Mouse (Mus musculus) embryonic facial prominence, embryonic 11.5 days (tissue): ENCODE results near the gene Tmem168. TPM values are rescaled to one million over a fixed set of nuclear protein-coding genes. Genes with fewer than 3 reads are reported as not detected.

Source experiments
- ATAC-seq: fragments of 200-750 bp; cut with Nextera tagmentation; replicated peaks from 2 replicates; pipeline ENCODE4 v1.8.0; 2017; ENCODE audit warnings: low read depth; ENCODE audit not compliant: insufficient number of reproducible peaks, low FRiP score, low TSS enrichment
- DNase-seq: peaks from one replicate; pipeline ENCODE4 v3.0.0-alpha.2; 2015; ENCODE audit warnings: low spot score
- H3K27ac ChIP-seq: fragments of 300-500 bp; sonication (generic); replicated peaks from 2 replicates; pipeline ENCODE4 v1.5.1; 2014; ENCODE audit warnings: mild to moderate bottlenecking, low read depth, low read length, control low read depth
- H3K27me3 ChIP-seq: fragments of 300-500 bp; sonication (generic); 2 replicates; pipeline ENCODE4 v1.6.1; 2014; ENCODE audit warnings: mild to moderate bottlenecking, low read length, moderate library complexity, mixed read lengths; ENCODE audit not compliant: control insufficient read depth, insufficient read depth
- H3K36me3 ChIP-seq: fragments of 300-500 bp; sonication (generic); replicated peaks from 2 replicates; pipeline ENCODE4 v1.6.1; 2014; ENCODE audit warnings: low read depth, mild to moderate bottlenecking, low read length, moderate library complexity, mixed read lengths; ENCODE audit not compliant: control insufficient read depth, insufficient read depth
- H3K4me1 ChIP-seq: fragments of 300-500 bp; sonication (generic); 2 replicates; pipeline ENCODE4 v1.6.1; 2014; ENCODE audit warnings: low read length, mixed read lengths; ENCODE audit not compliant: control insufficient read depth, insufficient read depth
- H3K4me2 ChIP-seq: fragments of 300-500 bp; sonication (generic); 2 replicates; pipeline ENCODE4 v1.6.1; 2014; ENCODE audit warnings: low read depth, mild to moderate bottlenecking, control low read depth, low read length, moderate library complexity
- H3K4me3 ChIP-seq: fragments of 300-500 bp; sonication (generic); 2 replicates; pipeline ENCODE4 v1.5.1; 2014; ENCODE audit warnings: low read depth, low read length, control low read depth
- H3K9ac ChIP-seq: fragments of 300-500 bp; sonication (generic); replicated peaks from 2 replicates; pipeline ENCODE4 v1.6.1; 2014; ENCODE audit warnings: mild to moderate bottlenecking, control low read depth, low read length
- H3K9me3 ChIP-seq: fragments of 300-500 bp; sonication (generic); replicated peaks from 2 replicates; pipeline ENCODE4 v1.6.1; 2016; ENCODE audit warnings: mild to moderate bottlenecking, low read length, inconsistent platforms, mixed read lengths; ENCODE audit not compliant: control insufficient read depth
- WGBS: fragments of 180-500 bp; shearing (Covaris S2); extraction: QIAGEN DNeasy Blood & Tissue Kit; methylation state at CpG from one replicate; pipeline ENCODE4 v1.1.7; 2014; 5-methylcytosine and 5-hydroxymethylcytosine counted together
- polyA plus RNA-seq: library from polyadenylated mRNA; unstranded; fragments of >200 nt; fragmentation: Nextera tagmentation; extraction: Ambion mirVana; gene quantifications from 2 replicates; pipeline ENCODE4 v1.2.1, GENCODE M21; 2014

Gene Tmem168
- polyA plus RNA-seq, result 40.4 and 43.6 TPM in 2 replicates

DNA sequence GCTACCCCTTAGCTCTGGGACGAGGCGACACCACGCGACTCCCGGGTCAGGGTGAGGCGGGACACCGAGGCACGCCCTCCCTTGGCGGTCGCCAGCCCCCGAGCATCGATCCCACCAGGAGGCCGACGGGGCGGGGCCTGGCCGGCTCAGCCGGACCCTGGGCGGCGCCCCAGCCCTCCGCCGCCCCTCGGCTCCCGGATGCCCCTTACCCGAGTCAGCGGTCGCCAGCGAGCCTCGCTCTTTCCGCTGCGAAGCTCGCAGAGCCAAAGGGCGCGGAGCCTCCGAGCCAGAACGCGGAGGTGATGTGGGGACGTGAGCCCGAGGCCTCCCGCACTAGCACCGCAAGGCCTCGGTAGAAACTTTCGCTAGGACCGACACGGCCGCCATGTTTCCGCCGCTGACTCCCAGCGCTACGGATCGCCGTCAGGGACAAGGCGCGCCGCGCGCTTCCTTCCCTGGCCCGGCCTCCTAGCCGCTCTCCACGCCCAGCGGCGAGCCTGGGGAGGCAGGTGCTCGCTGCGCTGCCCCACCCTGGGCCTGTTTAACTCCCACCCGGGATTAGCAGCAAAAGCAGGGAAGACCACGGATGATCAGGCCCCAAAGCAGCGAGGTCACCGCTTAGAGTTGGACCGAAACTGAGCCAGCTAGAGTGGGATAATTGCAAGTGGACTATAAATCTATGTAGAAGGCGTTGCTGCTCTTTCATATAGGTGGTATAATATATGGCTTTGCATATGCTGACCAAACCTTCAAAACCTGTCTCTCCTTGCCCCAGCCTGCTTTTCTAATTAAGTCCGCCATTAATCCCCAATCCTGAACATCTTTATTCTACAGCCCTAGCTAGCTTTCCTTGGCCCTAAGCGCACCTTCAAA, at the start of gene Tmem168:
TSS of gene Tmem168 (minus strand) at position 480 of the 873 bp plus-strand sequence.
- Histone ChIP-seq H3K9ac (peak within 1 kb of the TSS; percentile 95), H3K36me3 (no peaks in the 10 kb centered on the region), H3K9me3 (no peaks in the 10 kb centered on the region), H3K4me1 (no peaks in the 10 kb centered on the region), H3K4me3 (peak within 1 kb of the TSS; percentile 77), H3K27me3 (no peaks in the 10 kb centered on the region), H3K27ac (peak within 1 kb of the TSS; percentile 91), H3K4me2 (peak within 1 kb of the TSS; percentile 64)
- DNase-seq, result peak; percentile 90
- peak; percentile 97 for ATAC-seq
- WGBS, result 3% methylated on average over 71 of the region's 71 CpGs

DNA sequence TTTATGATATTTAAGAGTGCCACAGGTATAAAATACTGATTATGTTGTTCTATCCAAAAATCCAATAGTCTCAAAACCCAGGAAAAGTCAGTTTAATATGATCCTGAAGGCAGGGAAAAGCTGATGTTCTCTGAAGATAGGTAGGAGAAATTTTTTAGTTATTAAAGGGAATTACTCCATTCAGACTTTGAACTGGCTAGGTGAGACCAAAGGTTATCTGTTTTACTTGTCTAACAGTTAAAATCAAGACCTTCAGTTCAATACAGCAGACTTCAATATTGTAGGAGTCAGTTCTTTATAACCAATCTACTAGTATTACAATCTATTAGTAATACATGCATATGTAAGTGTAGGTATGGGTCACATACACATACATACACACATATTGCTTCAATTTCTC, 46.2 kb upstream of the Tmem168 start:
- Histone ChIP-seq H3K4me1 (no peaks in the 10 kb centered on the region), H3K36me3 (no peaks in the 10 kb centered on the region), H3K27me3 (no peaks in the 10 kb centered on the region), H3K4me3 (no peak overlapping the region), H3K27ac (no peak overlapping the region), H3K4me2 (no peak overlapping the region), H3K9ac (no peak overlapping the region), H3K9me3 (no peaks in the 10 kb centered on the region)
- DNase-seq, result no peak
- no peak for ATAC-seq

- DNase-seq (no peak), ATAC-seq (no peak)
- H3K27me3 ChIP-seq, result no peaks in the 10 kb centered on the region
- WGBS, result 87% methylated on average over 3 of the region's 3 CpGs
- no peak overlapping the region for H3K4me3 ChIP-seq
- H3K9ac ChIP-seq, result no peak overlapping the region
- H3K4me2 ChIP-seq, result no peak overlapping the region
- H3K36me3 ChIP-seq, result no peaks in the 10 kb centered on the region
- no peak overlapping the region for H3K27ac ChIP-seq
- no peaks in the 10 kb centered on the region for H3K9me3 ChIP-seq
- H3K4me1 ChIP-seq, result no peaks in the 10 kb centered on the region
Observed at GRCm38 (mm10) chr6:13652284-13652683, 44.4 kb upstream of the Tmem168 start.

GRCm38 (mm10) chr6:13650854-13651253, 43.0 kb upstream of the Tmem168 start:
- WGBS, result 93% methylated on average over 3 of the region's 3 CpGs
- no peak overlapping the region for H3K4me2 ChIP-seq

DNA sequence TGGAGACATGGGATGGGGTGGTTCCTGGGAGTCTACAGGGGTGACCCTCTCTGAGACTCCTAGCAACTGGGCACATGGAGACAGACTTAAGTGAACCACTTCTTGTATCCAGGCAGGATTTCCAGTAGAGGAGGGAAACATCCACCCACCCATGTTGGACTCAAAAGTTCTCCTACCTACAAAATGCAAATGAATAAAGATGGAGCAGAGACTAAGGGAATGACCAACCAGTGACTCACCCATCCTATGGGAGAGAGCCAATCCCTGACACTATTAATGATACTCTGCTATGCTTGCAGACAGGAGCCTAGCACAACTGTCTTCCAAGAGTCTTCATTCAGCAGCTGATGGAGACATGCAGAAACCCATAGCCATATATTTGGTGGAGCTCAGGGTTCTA, 40.4 kb upstream of the Tmem168 start:
- H3K4me2 ChIP-seq, result no peak overlapping the region
- H3K9ac ChIP-seq, result no peak overlapping the region
- ATAC-seq, result no peak
- no peaks in the 10 kb centered on the region for H3K27me3 ChIP-seq
- H3K4me1 ChIP-seq, result no peaks in the 10 kb centered on the region
- H3K4me3 ChIP-seq, result no peak overlapping the region
- H3K36me3 ChIP-seq, result no peaks in the 10 kb centered on the region
- H3K9me3 ChIP-seq, result no peaks in the 10 kb centered on the region
- no peak overlapping the region for H3K27ac ChIP-seq
- DNase-seq, result no peak

More at GRCm38 (mm10) chr6:13650854-13651253, 43.0 kb upstream of the Tmem168 start:
- Histone ChIP-seq H3K36me3 (no peaks in the 10 kb centered on the region), H3K4me3 (no peak overlapping the region), H3K9ac (no peak overlapping the region), H3K9me3 (no peaks in the 10 kb centered on the region), H3K27ac (no peak overlapping the region), H3K4me1 (no peaks in the 10 kb centered on the region), H3K27me3 (no peaks in the 10 kb centered on the region)
- ATAC-seq (no peak), DNase-seq (no peak)

DNA sequence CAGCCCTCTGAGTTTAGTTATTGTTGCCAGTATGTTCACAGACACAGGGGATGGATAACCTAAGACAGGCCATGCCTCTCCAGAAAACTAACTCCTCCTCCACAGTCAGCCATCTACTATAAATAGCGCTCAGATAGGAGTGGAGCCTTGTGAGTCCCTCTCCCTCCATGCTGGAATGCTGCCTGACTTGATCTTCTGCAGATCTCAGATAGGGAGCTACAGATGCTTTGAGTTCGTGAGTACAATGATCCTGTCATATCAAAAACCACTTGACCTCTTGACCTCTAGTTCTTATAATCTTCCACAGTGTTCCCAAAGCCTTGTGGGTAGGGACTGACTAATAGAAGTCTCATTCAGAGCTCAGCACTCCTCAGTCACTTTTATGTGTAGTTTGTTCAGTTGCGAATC, 28.7 kb upstream of the Tmem168 start:
- Histone ChIP-seq H3K27ac (no peak overlapping the region), H3K27me3 (no peaks in the 10 kb centered on the region), H3K4me3 (no peak overlapping the region), H3K4me1 (no peaks in the 10 kb centered on the region), H3K9ac (no peak overlapping the region), H3K9me3 (no peaks in the 10 kb centered on the region), H3K36me3 (no peaks in the 10 kb centered on the region; the same call in 1 of the 2 replicates), H3K4me2 (no peak overlapping the region)
- peak; percentile 11 for DNase-seq
- no peak for ATAC-seq
- WGBS, result 70% methylated on average over 3 of the region's 3 CpGs

DNA sequence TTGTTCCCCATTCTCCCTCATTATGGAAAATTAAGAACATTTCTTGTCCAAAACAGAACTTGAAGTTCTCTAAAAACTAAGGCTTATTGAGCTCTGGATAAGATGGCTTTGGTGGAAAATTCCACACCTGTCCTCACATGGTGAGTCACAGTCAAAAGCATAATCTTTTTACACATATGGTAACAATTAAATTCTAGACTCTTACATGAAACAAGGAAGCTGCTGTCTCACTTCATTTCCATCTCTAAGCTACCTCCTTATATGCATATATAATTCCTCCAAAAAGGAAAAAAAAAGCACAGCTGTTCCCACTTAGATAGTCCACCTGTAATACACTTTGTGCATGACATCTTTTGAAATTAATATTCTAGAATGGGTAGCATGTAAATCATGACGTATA, 24.7 kb upstream of the Tmem168 start:
- 44% methylated on average over 1 of the region's 1 CpGs for WGBS
- DNase-seq (peak; percentile 58), ATAC-seq (no peak; the same call in 1 of the 2 replicates)
- no peak overlapping the region for H3K4me2 ChIP-seq
- no peaks in the 10 kb centered on the region for H3K27me3 ChIP-seq
- H3K9ac ChIP-seq, result no peak overlapping the region
- H3K9me3 ChIP-seq, result no peaks in the 10 kb centered on the region
- no peak overlapping the region for H3K4me3 ChIP-seq
- no peaks in the 10 kb centered on the region for H3K4me1 ChIP-seq
- H3K27ac ChIP-seq, result no peak overlapping the region
- H3K36me3 ChIP-seq, result no peaks in the 10 kb centered on the region; the same call in 1 of the 2 replicates

DNA sequence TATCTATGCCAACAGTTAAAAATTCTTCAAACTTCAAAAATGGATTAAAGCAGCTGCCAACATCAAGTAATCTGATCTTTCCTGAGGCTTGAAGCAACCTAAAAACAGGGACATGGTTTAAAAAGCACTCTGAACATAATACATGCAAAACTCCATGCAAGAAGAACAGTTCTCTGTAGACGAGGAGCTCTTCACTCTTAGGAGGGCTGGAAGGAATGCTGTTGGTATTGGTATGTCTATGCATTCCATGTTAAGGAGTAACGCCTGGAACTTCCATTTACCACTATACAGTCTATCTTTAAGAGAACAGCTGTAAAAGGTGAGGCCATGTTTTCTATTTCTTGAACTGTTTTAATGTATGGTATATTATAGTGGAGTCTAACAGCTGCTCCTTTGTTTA, 22.7 kb upstream of the Tmem168 start:
- H3K9ac ChIP-seq, result no peak overlapping the region
- no peaks in the 10 kb centered on the region; the same call in 1 of the 2 replicates for H3K36me3 ChIP-seq
- 75% methylated on average over 2 of the region's 2 CpGs for WGBS
- no peak overlapping the region for H3K4me2 ChIP-seq
- no peak for DNase-seq
- no peaks in the 10 kb centered on the region for H3K27me3 ChIP-seq
- ATAC-seq, result no peak
- H3K4me1 ChIP-seq, result no peaks in the 10 kb centered on the region
- no peak overlapping the region for H3K4me3 ChIP-seq
- no peaks in the 10 kb centered on the region for H3K9me3 ChIP-seq
- no peak overlapping the region for H3K27ac ChIP-seq
